8 mouse cellular contexts compared by ENCODE assay signal in genomic region chr9:37576436-37576930, GRCm38 (mm10). TPM values are rescaled to one million over a fixed set of nuclear protein-coding genes. Genes with fewer than 3 reads are reported as not detected.
DNase-seq lines count a peak whose midpoint lies in the region; ATAC-seq lines count a peak whose summit lies in the region.

No protein-coding gene starts in this region.

- DNase-seq in forebrain, embryonic 11.5 days (ENCODE audit: low spot score), result peak; percentile 53
- no peak for DNase-seq in forebrain, embryonic 10.5 days (ENCODE audit: extremely low spot score, low spot score)
- DNase-seq in CD4-positive helper T cell, adult 2 months (ENCODE audit: low read depth, low spot score), result peak; percentile 12
- peak; percentile 62 for DNase-seq in forebrain, embryonic 14.5 days (ENCODE audit: low spot score)
- DNase-seq in layer of hippocampus, postnatal 36 days, result peak; percentile 62 to 66
- peak; percentile 24 for DNase-seq in thymus, postnatal 14 days
- DNase-seq in urinary bladder, postnatal 4 days (ENCODE audit: low spot score in 2 of 2), result no peak

- H3K4me1 ChIP-seq in forebrain, embryonic 11.5 days (replicated peaks; ENCODE audit: control insufficient read depth, insufficient read depth, low read length), result no peaks in the 10 kb centered on the region
- peaks cover 11% of the 10 kb centered on the region for H3K4me1 ChIP-seq in forebrain, embryonic 10.5 days
- H3K4me1 ChIP-seq in forebrain, embryonic 14.5 days (ENCODE audit: control insufficient read depth, insufficient read depth, low read length), result peaks cover 7% of the 10 kb centered on the region; the same call in 1 of the 2 replicates

- H3K9ac ChIP-seq in forebrain, embryonic 11.5 days (ENCODE audit: low read length), result no peak overlapping the region
- H3K9ac ChIP-seq in forebrain, embryonic 14.5 days (ENCODE audit: low read length), result peak overlapping the region; percentile 8; the same call in 1 of the 2 replicates

- H3K27me3 ChIP-seq in forebrain, embryonic 11.5 days (ENCODE audit: control insufficient read depth, insufficient read depth, low read length), result no peaks in the 10 kb centered on the region
- H3K27me3 ChIP-seq in forebrain, embryonic 10.5 days (ENCODE audit: poor library complexity, severe bottlenecking), result no peaks in the 10 kb centered on the region
- H3K27me3 ChIP-seq in forebrain, embryonic 14.5 days (replicated peaks; ENCODE audit: control insufficient read depth, insufficient read depth, low read length), result no peaks in the 10 kb centered on the region

- 0 out of 2 replicates have a peak overlapping the region, but pooled peaks have one; percentile 12 for H3K27ac ChIP-seq in forebrain, embryonic 11.5 days (ENCODE audit: low read depth, low read length)
- H3K27ac ChIP-seq in forebrain, embryonic 10.5 days, result no peak overlapping the region
- H3K27ac ChIP-seq in forebrain, embryonic 14.5 days (ENCODE audit: low read depth, low read length), result peak overlapping the region; percentile 71

- WGBS in forebrain, embryonic 11.5 days, result 37% methylated on average over 14 of the region's 14 CpGs
- WGBS in forebrain, embryonic 10.5 days, result 35% methylated on average over 14 of the region's 14 CpGs
- WGBS in forebrain, embryonic 14.5 days, result 32% methylated on average over 14 of the region's 14 CpGs

- H3K36me3 ChIP-seq in forebrain, embryonic 11.5 days (ENCODE audit: control insufficient read depth, insufficient read depth, low read length), result no peaks in the 10 kb centered on the region
- H3K36me3 ChIP-seq in forebrain, embryonic 10.5 days (replicated peaks), result no peaks in the 10 kb centered on the region
- no peaks in the 10 kb centered on the region for H3K36me3 ChIP-seq in forebrain, embryonic 14.5 days (ENCODE audit: control insufficient read depth, insufficient read depth, low read length)

- H3K4me2 ChIP-seq in forebrain, embryonic 11.5 days (ENCODE audit: low read depth, low read length, severe bottlenecking), result peak overlapping the region; percentile 5; the same call in 1 of the 2 replicates
- peak overlapping the region; percentile 34 for H3K4me2 ChIP-seq in forebrain, embryonic 14.5 days (ENCODE audit: low read length)

- ATAC-seq in forebrain, embryonic 11.5 days (replicated peaks; ENCODE audit: low FRiP score), result 0 out of 2 replicates have a peak, but pooled peaks have one; percentile 27
- peak; percentile 86 for ATAC-seq in forebrain, embryonic 14.5 days
- ATAC-seq in monocyte, adult 5-6 weeks (replicated peaks; ENCODE audit: insufficient number of reproducible peaks, low FRiP score, low TSS enrichment, poor library complexity, severe bottlenecking), result peak; percentile 61; the same call in 1 of the 2 replicates

- no peak overlapping the region for H3K4me3 ChIP-seq in forebrain, embryonic 11.5 days (ENCODE audit: low read depth, low read length)
- no peak overlapping the region for H3K4me3 ChIP-seq in forebrain, embryonic 10.5 days
- H3K4me3 ChIP-seq in forebrain, embryonic 14.5 days (ENCODE audit: low read depth, low read length), result no peak overlapping the region

- H3K9me3 ChIP-seq in forebrain, embryonic 11.5 days (ENCODE audit: control insufficient read depth, low read length), result no peaks in the 10 kb centered on the region
- no peaks in the 10 kb centered on the region for H3K9me3 ChIP-seq in forebrain, embryonic 10.5 days
- no peaks in the 10 kb centered on the region for H3K9me3 ChIP-seq in forebrain, embryonic 14.5 days (replicated peaks; ENCODE audit: control insufficient read depth, low read length)

RNA-seq across cellular contexts. Expression of gene Siae, which starts 21.0 kb away (rescaled TPM):
- 8.0 and 8.5 TPM in 2 replicates for polyA plus RNA-seq in forebrain, embryonic 11.5 days (2014; fragmentation: Nextera tagmentation; extraction: Ambion mirVana)
- 5.6 and 6.5 TPM in 2 replicates for polyA plus RNA-seq in forebrain, embryonic 10.5 days (2016; fragmentation: Nextera tagmentation; extraction: Ambion mirVana)
- polyA plus RNA-seq in forebrain, embryonic 14.5 days (2014; fragmentation: Nextera tagmentation; extraction: Ambion mirVana), result 8.5 and 10.5 TPM in 2 replicates
- 10 to 100 TPM; 13.0 to 13.3 TPM for total RNA-seq in layer of hippocampus, postnatal 36 days (2021)
- total RNA-seq in monocyte, adult 5-6 weeks (2017), result 4.1 to 10.4 TPM (median 4.7 TPM) in 3 replicates

RNA-seq across cellular contexts. Expression of gene Nrgn, which starts 23.8 kb away (rescaled TPM):
- 2.7 and 3.4 TPM in 2 replicates for polyA plus RNA-seq in forebrain, embryonic 11.5 days (2014; fragmentation: Nextera tagmentation; extraction: Ambion mirVana)
- 1.7 and 1.8 TPM in 2 replicates for polyA plus RNA-seq in forebrain, embryonic 10.5 days (2016; fragmentation: Nextera tagmentation; extraction: Ambion mirVana)
- 7.4 and 14.8 TPM in 2 replicates for polyA plus RNA-seq in forebrain, embryonic 14.5 days (2014; fragmentation: Nextera tagmentation; extraction: Ambion mirVana)
- 1,000 to 10,000 TPM; 1,507 to 1,630 TPM for total RNA-seq in layer of hippocampus, postnatal 36 days (2021)
- 6.3 to 35.0 TPM (median 6.9 TPM) in 3 replicates for total RNA-seq in monocyte, adult 5-6 weeks (2017)

RNA-seq across cellular contexts. Expression of gene Spa17, which starts 37.0 kb away (rescaled TPM):
- 16.7 and 20.6 TPM in 2 replicates for polyA plus RNA-seq in forebrain, embryonic 11.5 days (2014; fragmentation: Nextera tagmentation; extraction: Ambion mirVana)
- polyA plus RNA-seq in forebrain, embryonic 10.5 days (2016; fragmentation: Nextera tagmentation; extraction: Ambion mirVana), result 14.0 and 16.3 TPM in 2 replicates
- 11.0 and 12.6 TPM in 2 replicates for polyA plus RNA-seq in forebrain, embryonic 14.5 days (2014; fragmentation: Nextera tagmentation; extraction: Ambion mirVana)
- total RNA-seq in layer of hippocampus, postnatal 36 days (2021), result 1 to 10 TPM; 1.5 to 2.4 TPM
- 1.3 to 3.3 TPM in 2 of 3 replicates, not detected in the other for total RNA-seq in monocyte, adult 5-6 weeks (2017)

RNA-seq across cellular contexts. Expression of gene Vsig2, which starts 37.4 kb away (rescaled TPM):
- polyA plus RNA-seq in forebrain, embryonic 11.5 days (2014; fragmentation: Nextera tagmentation; extraction: Ambion mirVana), result 0.36 and 0.75 TPM in 2 replicates
- 0.29 and 0.47 TPM in 2 replicates for polyA plus RNA-seq in forebrain, embryonic 10.5 days (2016; fragmentation: Nextera tagmentation; extraction: Ambion mirVana)
- polyA plus RNA-seq in forebrain, embryonic 14.5 days (2014; fragmentation: Nextera tagmentation; extraction: Ambion mirVana), result 0.82 TPM in 1 of 2 replicates, not detected in the other
- total RNA-seq in layer of hippocampus, postnatal 36 days (2021), result 1 to 10 TPM; 2.7 to 4.7 TPM
- total RNA-seq in monocyte, adult 5-6 weeks (2017), result not detected in 3 replicates

RNA-seq across cellular contexts. Expression of gene Esam, which starts 48.6 kb away (rescaled TPM):
- 29.8 and 30.7 TPM in 2 replicates for polyA plus RNA-seq in forebrain, embryonic 11.5 days (2014; fragmentation: Nextera tagmentation; extraction: Ambion mirVana)
- polyA plus RNA-seq in forebrain, embryonic 10.5 days (2016; fragmentation: Nextera tagmentation; extraction: Ambion mirVana), result 26.9 and 27.0 TPM in 2 replicates
- 32.9 and 44.0 TPM in 2 replicates for polyA plus RNA-seq in forebrain, embryonic 14.5 days (2014; fragmentation: Nextera tagmentation; extraction: Ambion mirVana)
- total RNA-seq in layer of hippocampus, postnatal 36 days (2021), result 10 to 100 TPM; 17.7 to 22.6 TPM
- total RNA-seq in monocyte, adult 5-6 weeks (2017), result 3.2 TPM in 1 of 3 replicates, not detected in the others

Comparison
In these comparisons a context has a peak if more than half of its experiments do, and no peak if none do; other contexts are left out.
1. DNase-seq: peak in forebrain, embryonic 11.5 days (single experiment), CD4-positive helper T cell, adult 2 months (single experiment), forebrain, embryonic 14.5 days (single experiment), layer of hippocampus, postnatal 36 days (2 of 2) and thymus, postnatal 14 days (single experiment); none in forebrain, embryonic 10.5 days (single experiment) and urinary bladder, postnatal 4 days (0 of 2).
2. ATAC-seq: peak in every context shown above with its lines; median percentile 86 in forebrain, embryonic 14.5 days; 61 in monocyte, adult 5-6 weeks; 27 in forebrain, embryonic 11.5 days.